9 mouse cellular contexts compared by ENCODE assay signal in genomic region chr9:28084273-28084726, GRCm38 (mm10).
DNase-seq lines count a peak whose midpoint lies in the region; ATAC-seq and TF ChIP-seq lines count a peak whose summit lies in the region.
"Had no signal": no experiment of that assay in that cellular context is flagged by ENCODE, and none has a peak within 500 bp of the region (broad histone marks: within the 10 kb centered on the region; RNA-seq: fewer than 3 reads in every experiment).

No protein-coding gene starts in this region.

- POLR2A ChIA-PET in Patski (lab: Charles Lee), result no interaction called here

- H3K27ac ChIP-seq in heart, postnatal 0 days (ENCODE audit: low read depth), result no peak overlapping the region
- peak overlapping the region; percentile 12; the same call in 1 of the 2 replicates for H3K27ac ChIP-seq in forebrain, embryonic 13.5 days

- peak; percentile 8 for DNase-seq in heart, postnatal 0 days (ENCODE audit: low spot score)
- no peak for DNase-seq in heart, adult 8-10 months (ENCODE audit: low spot score)
- DNase-seq in Patski (ENCODE audit: low read depth, low spot score) (no peak), MN1 (ENCODE audit: low spot score) (no peak)
- peak; percentile 11 to 48 for DNase-seq in lung, postnatal 4 days
- no peak for DNase-seq in adrenal gland, postnatal 10 days
- DNase-seq in layer of hippocampus, postnatal 10 days (ENCODE audit: low spot score in 2 of 2), result no peak

- no peaks in the 10 kb centered on the region for H3K36me3 ChIP-seq in heart, postnatal 0 days (replicated peaks; ENCODE audit: control insufficient read depth, insufficient read depth, low read length)
- no peaks in the 10 kb centered on the region for H3K36me3 ChIP-seq in forebrain, embryonic 13.5 days (ENCODE audit: poor library complexity, severe bottlenecking)
- H3K36me3 ChIP-seq: G1E had no signal

- no peaks in the 10 kb centered on the region for H3K4me1 ChIP-seq in heart, postnatal 0 days (ENCODE audit: control insufficient read depth, insufficient read depth)
- peaks cover 18% of the 10 kb centered on the region for H3K4me1 ChIP-seq in forebrain, embryonic 13.5 days

- no peak for TF ChIP-seq CTCF in heart, postnatal 0 days (IDR thresholded peaks at IDR 0.05; ENCODE audit: low read depth)
- no peak for TF ChIP-seq CTCF in Patski (IDR thresholded peaks at IDR 0.05)

- WGBS in heart, postnatal 0 days, result 22% methylated on average over 2 of the region's 2 CpGs
- WGBS in forebrain, embryonic 13.5 days, result 0% methylated on average over 2 of the region's 2 CpGs

- no peak overlapping the region for H3K9ac ChIP-seq in heart, postnatal 0 days (replicated peaks; ENCODE audit: low read depth, low read length)
- H3K9ac ChIP-seq in forebrain, embryonic 13.5 days, result no peak overlapping the region

- CTCF ChIA-PET in Patski (lab: Charles Lee), result interaction anchor here (1.0 kb wide), 1 partner anchor 9 kb away, joined by 3 read pairs; no protein-coding TSS in a partner anchor

- H3K27me3 ChIP-seq in heart, postnatal 0 days (ENCODE audit: control insufficient read depth, insufficient read depth, low read length), result no peaks in the 10 kb centered on the region
- H3K27me3 ChIP-seq in Patski, result no peaks in the 10 kb centered on the region
- no peaks in the 10 kb centered on the region for H3K27me3 ChIP-seq in forebrain, embryonic 13.5 days

- ATAC-seq in heart, postnatal 0 days (ENCODE audit: insufficient read depth, low read depth), result no peak; the same call in 1 of the 2 replicates
- peak; percentile 27 for ATAC-seq in Patski
- peak; percentile 48; the same call in 1 of the 2 replicates for ATAC-seq in forebrain, embryonic 13.5 days

- in situ Hi-C loops in Patski (cut with MboI; ENCODE audit: low pct_unique_long_range_greater_than_20kb), result no loop called here

- TF ChIP-seq EP300 in heart, postnatal 0 days (IDR thresholded peaks at IDR 0.05; ENCODE audit: low read depth), result no peak

- H3K4me2 ChIP-seq in heart, postnatal 0 days (ENCODE audit: low read depth, low read length), result no peak overlapping the region
- no peak overlapping the region for H3K4me2 ChIP-seq in forebrain, embryonic 13.5 days

- H3K4me3 ChIP-seq in heart, postnatal 0 days (ENCODE audit: low read depth, low read length), result no peak overlapping the region
- no peak overlapping the region for H3K4me3 ChIP-seq in forebrain, embryonic 13.5 days

- H3K9me3 ChIP-seq in heart, postnatal 0 days (replicated peaks; ENCODE audit: control insufficient read depth, low read length), result no peaks in the 10 kb centered on the region
- H3K9me3 ChIP-seq in forebrain, embryonic 13.5 days (replicated peaks), result no peaks in the 10 kb centered on the region

Comparison
In these comparisons a context has a peak if more than half of its experiments do, and no peak if none do; other contexts are left out.
1. DNase-seq: peak in heart, postnatal 0 days (single experiment) and lung, postnatal 4 days (2 of 2); none in heart, adult 8-10 months (single experiment), Patski (single experiment), MN1 (single experiment), adrenal gland, postnatal 10 days (single experiment) and layer of hippocampus, postnatal 10 days (0 of 2).